Mouse (Mus musculus): ENCODE measurements around the gene Avl9. TPM values are rescaled to one million over a fixed set of nuclear protein-coding genes. Genes with fewer than 3 reads are reported as not detected.
A peak's percentile ranks its signal among the peaks of the same experiment; 100 is the strongest.

The Avl9 gene
- total and polyA plus RNA-seq, 2 experiments from 2014 or later, result 4.0 to 5.3 TPM

DNA sequence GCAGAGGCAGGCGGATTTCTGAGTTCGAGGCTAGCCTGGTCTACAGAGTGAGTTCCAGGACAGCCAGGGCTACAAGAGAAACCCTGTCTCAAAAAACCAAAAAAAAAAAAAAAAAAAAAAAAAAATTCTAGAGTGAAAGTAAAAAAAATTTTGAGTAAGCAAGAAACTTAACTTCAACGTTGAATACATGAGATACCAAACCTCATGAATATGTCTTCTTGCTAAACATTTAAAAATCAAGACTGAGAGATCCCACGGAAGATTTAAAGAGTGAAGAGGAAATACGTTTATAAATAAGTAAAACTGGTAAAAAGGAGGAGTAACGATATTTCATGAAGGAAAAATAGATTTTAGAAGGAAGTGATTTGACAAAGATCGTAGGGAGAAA lies 519 bp upstream of the Avl9 start:
- Histone ChIP-seq H3K9me3 (replicated peaks; ENCODE audit: control insufficient read depth, low read length) (no peaks in the 10 kb centered on the region), H3K27me3 (ENCODE audit: control insufficient read depth, insufficient read depth, low read length) (no peaks in the 10 kb centered on the region), H3K4me1 (ENCODE audit: control insufficient read depth, insufficient read depth) (peaks cover 12% of the 10 kb centered on the region), H3K27ac (ENCODE audit: low read depth) (no peak overlapping the region), H3K36me3 (replicated peaks; ENCODE audit: control insufficient read depth, insufficient read depth, low read length) (no peaks in the 10 kb centered on the region), H3K4me3 (ENCODE audit: low read depth, low read length) (peak overlapping the region; percentile 82), H3K4me2 (ENCODE audit: low read depth, low read length) (peak overlapping the region; percentile 91), H3K9ac (replicated peaks; ENCODE audit: low read depth, low read length) (no peak overlapping the region)
- TF ChIP-seq EP300 (IDR thresholded peaks at IDR 0.05; ENCODE audit: low read depth) (no peak), CTCF (IDR thresholded peaks at IDR 0.05; ENCODE audit: low read depth) (no peak)
- 42% methylated on average over 7 of the region's 7 CpGs for WGBS
- ATAC-seq (ENCODE audit: insufficient read depth, low read depth) (no peak), DNase-seq (ENCODE audit: low spot score) (no peak)

DNA sequence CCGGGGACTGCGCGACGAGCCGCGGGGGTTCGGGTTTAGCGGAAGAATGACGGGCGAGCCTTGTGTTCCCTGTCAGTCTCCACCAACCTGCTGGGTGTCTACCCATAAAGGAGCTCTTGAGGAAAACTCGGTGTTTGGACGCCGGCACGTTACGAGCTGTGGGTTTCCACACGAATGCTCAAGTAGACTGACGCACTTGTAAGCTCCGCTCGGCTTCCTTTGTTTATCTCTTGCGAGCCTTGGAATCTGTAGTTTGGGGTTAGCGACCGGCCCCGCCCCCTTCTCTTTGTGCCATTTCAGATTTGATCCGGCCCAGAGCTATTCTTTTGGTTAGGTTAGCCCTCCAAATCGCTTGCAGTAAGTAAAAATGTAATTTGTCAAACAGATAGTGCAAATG lies 569 bp downstream of the Avl9 start:
- H3K27me3 ChIP-seq (ENCODE audit: control insufficient read depth, insufficient read depth, low read length), result no peaks in the 10 kb centered on the region
- H3K27ac ChIP-seq (ENCODE audit: low read depth), result peak overlapping the region; percentile 92
- peak overlapping the region; percentile 91 for H3K4me2 ChIP-seq (ENCODE audit: low read depth, low read length)
- no peak for TF ChIP-seq EP300 (IDR thresholded peaks at IDR 0.05; ENCODE audit: low read depth)
- TF ChIP-seq CTCF (IDR thresholded peaks at IDR 0.05; ENCODE audit: low read depth), result no peak
- WGBS, result under 1% methylated on average over 25 of the region's 25 CpGs
- peak overlapping the region; percentile 82 for H3K4me3 ChIP-seq (ENCODE audit: low read depth, low read length)
- peak; percentile 51 for DNase-seq (ENCODE audit: low spot score)
- peaks cover 12% of the 10 kb centered on the region for H3K4me1 ChIP-seq (ENCODE audit: control insufficient read depth, insufficient read depth)
- H3K9ac ChIP-seq (replicated peaks; ENCODE audit: low read depth, low read length), result peak overlapping the region; percentile 69
- ATAC-seq (ENCODE audit: insufficient read depth, low read depth), result peak; percentile 4; the same call in 1 of the 2 replicates
- no peaks in the 10 kb centered on the region for H3K36me3 ChIP-seq (replicated peaks; ENCODE audit: control insufficient read depth, insufficient read depth, low read length)
- H3K9me3 ChIP-seq (replicated peaks; ENCODE audit: control insufficient read depth, low read length), result no peaks in the 10 kb centered on the region

DNA sequence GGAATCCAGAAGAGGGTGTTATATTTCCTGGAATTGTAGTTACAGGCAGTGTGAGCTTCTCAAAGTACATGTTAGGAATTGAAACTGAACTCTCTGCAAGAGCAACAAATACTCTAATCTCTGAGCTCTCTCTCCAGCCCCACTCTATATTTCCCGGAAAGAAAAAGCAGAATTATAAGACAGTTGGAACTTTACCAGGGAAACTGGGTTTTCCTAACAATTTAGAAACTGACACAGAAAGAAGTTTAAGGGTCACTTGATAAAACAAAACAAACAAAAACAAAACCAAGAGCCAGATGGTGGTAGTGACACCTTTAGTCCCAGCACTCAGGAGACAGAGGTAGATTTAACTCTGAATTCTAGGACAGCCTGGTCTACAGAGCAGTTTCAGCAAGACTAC lies 4.4 kb downstream of the Avl9 start:
- H3K27ac ChIP-seq (ENCODE audit: low read depth), result no peak overlapping the region
- WGBS, result 83% methylated on average over 1 of the region's 1 CpGs

GRCm38 (mm10) chr6:56720877-56721276 lies 6.2 kb downstream of the Avl9 start:
- 30% methylated on average over 3 of the region's 3 CpGs for WGBS
- peaks cover 18% of the 10 kb centered on the region for H3K4me1 ChIP-seq (ENCODE audit: control insufficient read depth, insufficient read depth)
- no peak overlapping the region for H3K9ac ChIP-seq (replicated peaks; ENCODE audit: low read depth, low read length)
- no peak for DNase-seq (ENCODE audit: low spot score)
- H3K27ac ChIP-seq (ENCODE audit: low read depth), result peak overlapping the region; percentile 30; the same call in 1 of the 2 replicates
- ATAC-seq (ENCODE audit: insufficient read depth, low read depth), result no peak
- no peak overlapping the region for H3K4me3 ChIP-seq (ENCODE audit: low read depth, low read length)
- no peak overlapping the region for H3K4me2 ChIP-seq (ENCODE audit: low read depth, low read length)
- H3K27me3 ChIP-seq (ENCODE audit: control insufficient read depth, insufficient read depth, low read length), result no peaks in the 10 kb centered on the region
- H3K9me3 ChIP-seq (replicated peaks; ENCODE audit: control insufficient read depth, low read length), result no peaks in the 10 kb centered on the region
- TF ChIP-seq CTCF (IDR thresholded peaks at IDR 0.05; ENCODE audit: low read depth) (no peak), EP300 (IDR thresholded peaks at IDR 0.05; ENCODE audit: low read depth) (no peak)
- H3K36me3 ChIP-seq (replicated peaks; ENCODE audit: control insufficient read depth, insufficient read depth, low read length), result peaks cover 18% of the 10 kb centered on the region

More for the DNA sequence above, 4.4 kb downstream of the Avl9 start:
- Histone ChIP-seq H3K9me3 (replicated peaks; ENCODE audit: control insufficient read depth, low read length) (no peaks in the 10 kb centered on the region), H3K4me2 (ENCODE audit: low read depth, low read length) (no peak overlapping the region), H3K36me3 (replicated peaks; ENCODE audit: control insufficient read depth, insufficient read depth, low read length) (peaks cover 7% of the 10 kb centered on the region; the same call in 1 of the 2 replicates), H3K4me1 (ENCODE audit: control insufficient read depth, insufficient read depth) (peaks cover 22% of the 10 kb centered on the region), H3K9ac (replicated peaks; ENCODE audit: low read depth, low read length) (no peak overlapping the region), H3K4me3 (ENCODE audit: low read depth, low read length) (no peak overlapping the region), H3K27me3 (ENCODE audit: control insufficient read depth, insufficient read depth, low read length) (no peaks in the 10 kb centered on the region)
- TF ChIP-seq CTCF (IDR thresholded peaks at IDR 0.05; ENCODE audit: low read depth) (no peak), EP300 (IDR thresholded peaks at IDR 0.05; ENCODE audit: low read depth) (no peak)
- DNase-seq (ENCODE audit: low spot score), result no peak
- no peak for ATAC-seq (ENCODE audit: insufficient read depth, low read depth)

- TF ChIP-seq CTCF (IDR thresholded peaks at IDR 0.05; ENCODE audit: low read depth) (no peak), EP300 (IDR thresholded peaks at IDR 0.05; ENCODE audit: low read depth) (no peak)
- no peaks in the 10 kb centered on the region for H3K4me1 ChIP-seq (ENCODE audit: control insufficient read depth, insufficient read depth)
- H3K9me3 ChIP-seq (replicated peaks; ENCODE audit: control insufficient read depth, low read length), result no peaks in the 10 kb centered on the region
- no peak overlapping the region for H3K4me2 ChIP-seq (ENCODE audit: low read depth, low read length)
- H3K9ac ChIP-seq (replicated peaks; ENCODE audit: low read depth, low read length), result no peak overlapping the region
- 76% methylated on average over 2 of the region's 2 CpGs for WGBS
- no peak overlapping the region for H3K4me3 ChIP-seq (ENCODE audit: low read depth, low read length)
- ATAC-seq (ENCODE audit: insufficient read depth, low read depth) (no peak), DNase-seq (ENCODE audit: low spot score) (no peak)
- H3K36me3 ChIP-seq (replicated peaks; ENCODE audit: control insufficient read depth, insufficient read depth, low read length), result peaks cover 51% of the 10 kb centered on the region
- no peaks in the 10 kb centered on the region for H3K27me3 ChIP-seq (ENCODE audit: control insufficient read depth, insufficient read depth, low read length)
- H3K27ac ChIP-seq (ENCODE audit: low read depth), result no peak overlapping the region
These were observed 17.8 kb downstream of the Avl9 start for GRCm38 (mm10) chr6:56732545-56732944.

DNA sequence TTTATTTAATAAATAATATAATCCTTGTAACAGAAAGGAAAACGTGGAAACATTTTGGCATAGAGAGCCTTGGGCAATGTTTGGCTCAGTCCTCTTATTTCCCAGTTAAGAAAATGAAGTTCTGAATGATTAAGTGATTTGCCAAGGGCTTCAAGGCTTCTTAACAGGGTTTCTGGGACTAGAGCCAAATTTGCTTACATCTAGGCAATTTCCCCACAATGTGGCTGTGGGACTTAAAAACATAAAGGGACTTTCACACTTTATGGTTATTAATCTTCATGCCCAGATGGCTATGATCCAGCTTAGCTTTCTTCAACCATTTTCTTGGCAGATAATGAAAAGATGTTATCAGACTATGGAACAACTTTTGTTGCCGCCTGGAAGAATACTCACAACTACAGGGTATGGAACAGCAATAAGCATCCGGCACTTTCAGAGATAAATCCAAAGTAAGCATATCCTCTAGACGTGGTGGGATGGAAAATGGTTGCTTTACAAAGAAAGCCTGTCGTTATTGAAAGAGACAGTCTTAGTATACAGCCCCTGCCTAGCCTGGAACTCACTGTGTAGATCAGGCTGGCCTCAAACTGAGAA lies 31.3 kb downstream of the Avl9 start:
- Histone ChIP-seq H3K4me2 (ENCODE audit: low read depth, low read length) (no peak overlapping the region), H3K36me3 (replicated peaks; ENCODE audit: control insufficient read depth, insufficient read depth, low read length) (peaks cover 29% of the 10 kb centered on the region), H3K9me3 (replicated peaks; ENCODE audit: control insufficient read depth, low read length) (no peaks in the 10 kb centered on the region), H3K4me1 (ENCODE audit: control insufficient read depth, insufficient read depth) (no peaks in the 10 kb centered on the region), H3K27me3 (ENCODE audit: control insufficient read depth, insufficient read depth, low read length) (no peaks in the 10 kb centered on the region), H3K27ac (ENCODE audit: low read depth) (no peak overlapping the region), H3K4me3 (ENCODE audit: low read depth, low read length) (no peak overlapping the region), H3K9ac (replicated peaks; ENCODE audit: low read depth, low read length) (no peak overlapping the region)
- no peak for ATAC-seq (ENCODE audit: insufficient read depth, low read depth)
- DNase-seq (ENCODE audit: low spot score), result no peak
- TF ChIP-seq CTCF (IDR thresholded peaks at IDR 0.05; ENCODE audit: low read depth) (no peak), EP300 (IDR thresholded peaks at IDR 0.05; ENCODE audit: low read depth) (no peak)
- WGBS, result 66% methylated on average over 5 of the region's 5 CpGs

Measured in heart, postnatal 0 days (tissue).